Mouse (Mus musculus) CD4-positive, CD25-positive, alpha-beta regulatory T cell, adult 2 months (primary cell): ENCODE data around the gene Zmynd10.

Experiments used
- DNase-seq: peaks from one replicate; pipeline ENCODE4 v3.0.0-alpha.2; 2012; ENCODE audit warnings: low read depth, low spot score

Gene Zmynd10

DNA sequence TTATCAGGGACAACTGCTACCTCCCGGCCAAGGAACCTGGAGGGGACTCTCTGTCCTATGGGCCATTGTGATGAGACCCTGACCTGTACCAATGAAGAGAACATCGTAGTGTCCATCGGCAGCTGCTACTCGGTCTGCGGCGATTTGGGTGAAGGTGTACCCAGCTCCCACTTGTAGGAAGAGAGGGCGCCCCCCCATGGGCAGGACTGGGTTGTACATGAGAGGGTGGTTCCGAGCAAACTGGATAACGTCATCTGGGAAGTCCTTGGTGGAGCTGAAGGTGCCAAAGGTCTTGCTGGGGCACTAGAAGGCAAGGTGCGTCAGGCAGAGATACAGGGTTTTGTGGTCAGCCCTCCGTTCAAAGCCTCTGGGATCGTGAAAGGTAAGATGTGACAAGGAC is 53.6 kb downstream of the Zmynd10 start:
- peak; percentile 50 for DNase-seq
